Mouse (Mus musculus) brown adipose tissue, adult 24 weeks (tissue): ENCODE measurements around the gene Gnb4. TPM values are rescaled to one million over a fixed set of nuclear protein-coding genes. Genes with fewer than 3 reads are reported as not detected.

Experiments
- H3K27ac ChIP-seq: fragments of 200-500 bp; replicated peaks from 2 replicates; pipeline ENCODE4 v1.5.1; 2012; ENCODE audit warnings: low read depth, mild to moderate bottlenecking, low read length
- H3K4me1 ChIP-seq: fragments of 200-500 bp; 2 replicates; pipeline ENCODE4 v1.6.1; 2012; ENCODE audit warnings: low read length, mixed read lengths; ENCODE audit not compliant: control insufficient read depth, insufficient read depth, insufficient read length
- H3K4me3 ChIP-seq: fragments of 200-500 bp; 2 replicates; pipeline ENCODE4 v1.5.1; 2012; ENCODE audit warnings: low read depth, mild to moderate bottlenecking, low read length, moderate library complexity; ENCODE audit not compliant: insufficient read depth
- polyA plus RNA-seq: library from polyadenylated mRNA; stranded (reverse); fragments of >200 nt; gene quantifications from 2 replicates; pipeline ENCODE4 v1.2.4, GENCODE M21; 2012; ENCODE audit not compliant: missing spikeins, insufficient read depth, insufficient read length

Gnb4 gene
- polyA plus RNA-seq = 5.4 and 6.8 TPM in 2 replicates

- peak within 1 kb of the TSS; percentile 80 for H3K4me3 ChIP-seq
- 0 out of 2 replicates have a peak within 1 kb of the TSS, but pooled peaks have one; percentile 8 for H3K27ac ChIP-seq
- H3K4me1 ChIP-seq = no peaks in the 10 kb centered on the region; the same call in none of the 2 replicates
These were observed at the start of gene Gnb4 for GRCm38 (mm10) chr3:32616331-32617052. Gene Gnb4 (minus strand): TSS chr3:32616585.

- no peak overlapping the region for H3K4me3 ChIP-seq
- no peak overlapping the region for H3K27ac ChIP-seq
- no peaks in the 10 kb centered on the region for H3K4me1 ChIP-seq
These were observed 45.2 kb upstream of the Gnb4 start for GRCm38 (mm10) chr3:32661556-32661930.

- H3K4me3 ChIP-seq = no peak overlapping the region
- no peak overlapping the region for H3K27ac ChIP-seq
- no peaks in the 10 kb centered on the region for H3K4me1 ChIP-seq
These were observed 44.6 kb upstream of the Gnb4 start for GRCm38 (mm10) chr3:32660831-32661555.

- no peak overlapping the region for H3K27ac ChIP-seq
- no peaks in the 10 kb centered on the region for H3K4me1 ChIP-seq
- no peak overlapping the region for H3K4me3 ChIP-seq
These were observed 43.9 kb upstream of the Gnb4 start for GRCm38 (mm10) chr3:32660276-32660675.

- H3K27ac ChIP-seq = no peak overlapping the region
- no peak overlapping the region for H3K4me3 ChIP-seq
- no peaks in the 10 kb centered on the region for H3K4me1 ChIP-seq
These were observed 43.1 kb upstream of the Gnb4 start for GRCm38 (mm10) chr3:32659506-32659905.

- Histone ChIP-seq H3K27ac (peak overlapping the region; percentile 3; the same call in 1 of the 2 replicates), H3K4me3 (peak overlapping the region; percentile 48), H3K4me1 (no peaks in the 10 kb centered on the region)
These were observed 42.4 kb upstream of the Gnb4 start for GRCm38 (mm10) chr3:32658821-32659220.

- H3K4me1 ChIP-seq = no peaks in the 10 kb centered on the region
- H3K27ac ChIP-seq = no peak overlapping the region; the same call in 1 of the 2 replicates
- H3K4me3 ChIP-seq = peak overlapping the region; percentile 48; the same call in 1 of the 2 replicates
These were observed 42.0 kb upstream of the Gnb4 start for GRCm38 (mm10) chr3:32658401-32658800.

GRCm38 (mm10) chr3:32656398-32656994, 40.1 kb upstream of the Gnb4 start:
- Histone ChIP-seq H3K4me1 (no peaks in the 10 kb centered on the region), H3K27ac (no peak overlapping the region)

GRCm38 (mm10) chr3:32655994-32656393, 39.6 kb upstream of the Gnb4 start:
- Histone ChIP-seq H3K4me3 (no peak overlapping the region), H3K27ac (peak overlapping the region; percentile 57), H3K4me1 (no peaks in the 10 kb centered on the region)

More at GRCm38 (mm10) chr3:32656398-32656994, 40.1 kb upstream of the Gnb4 start:
- no peak overlapping the region for H3K4me3 ChIP-seq

GRCm38 (mm10) chr3:32652739-32653138, 36.4 kb upstream of the Gnb4 start:
- H3K27ac ChIP-seq = no peak overlapping the region
- no peak overlapping the region for H3K4me3 ChIP-seq
- no peaks in the 10 kb centered on the region for H3K4me1 ChIP-seq

- Histone ChIP-seq H3K27ac (no peak overlapping the region), H3K4me3 (no peak overlapping the region), H3K4me1 (no peaks in the 10 kb centered on the region)
These were observed 32.9 kb upstream of the Gnb4 start for GRCm38 (mm10) chr3:32649284-32649683.

GRCm38 (mm10) chr3:32646918-32647317, 30.5 kb upstream of the Gnb4 start:
- no peak overlapping the region for H3K4me3 ChIP-seq
- H3K4me1 ChIP-seq = no peaks in the 10 kb centered on the region
- no peak overlapping the region for H3K27ac ChIP-seq

GRCm38 (mm10) chr3:32644751-32645150, 28.4 kb upstream of the Gnb4 start:
- Histone ChIP-seq H3K4me3 (no peak overlapping the region), H3K27ac (no peak overlapping the region), H3K4me1 (no peaks in the 10 kb centered on the region)

GRCm38 (mm10) chr3:32642116-32642515, 25.7 kb upstream of the Gnb4 start:
- Histone ChIP-seq H3K4me1 (no peaks in the 10 kb centered on the region), H3K27ac (no peak overlapping the region), H3K4me3 (no peak overlapping the region)

- H3K27ac ChIP-seq = no peak overlapping the region
- H3K4me1 ChIP-seq = no peaks in the 10 kb centered on the region
- no peak overlapping the region for H3K4me3 ChIP-seq
These were observed 21.9 kb upstream of the Gnb4 start for GRCm38 (mm10) chr3:32638240-32638639.
